Mouse (Mus musculus): ENCODE measurements around the gene Idua.
A peak's percentile ranks its signal among the peaks of the same experiment; 100 is the strongest.
"Not testable (repeated sequence)": the region's sequence is repeated elsewhere in the genome, so short reads cannot be mapped to it uniquely, and the experiment has no call there.

Idua gene

DNA sequence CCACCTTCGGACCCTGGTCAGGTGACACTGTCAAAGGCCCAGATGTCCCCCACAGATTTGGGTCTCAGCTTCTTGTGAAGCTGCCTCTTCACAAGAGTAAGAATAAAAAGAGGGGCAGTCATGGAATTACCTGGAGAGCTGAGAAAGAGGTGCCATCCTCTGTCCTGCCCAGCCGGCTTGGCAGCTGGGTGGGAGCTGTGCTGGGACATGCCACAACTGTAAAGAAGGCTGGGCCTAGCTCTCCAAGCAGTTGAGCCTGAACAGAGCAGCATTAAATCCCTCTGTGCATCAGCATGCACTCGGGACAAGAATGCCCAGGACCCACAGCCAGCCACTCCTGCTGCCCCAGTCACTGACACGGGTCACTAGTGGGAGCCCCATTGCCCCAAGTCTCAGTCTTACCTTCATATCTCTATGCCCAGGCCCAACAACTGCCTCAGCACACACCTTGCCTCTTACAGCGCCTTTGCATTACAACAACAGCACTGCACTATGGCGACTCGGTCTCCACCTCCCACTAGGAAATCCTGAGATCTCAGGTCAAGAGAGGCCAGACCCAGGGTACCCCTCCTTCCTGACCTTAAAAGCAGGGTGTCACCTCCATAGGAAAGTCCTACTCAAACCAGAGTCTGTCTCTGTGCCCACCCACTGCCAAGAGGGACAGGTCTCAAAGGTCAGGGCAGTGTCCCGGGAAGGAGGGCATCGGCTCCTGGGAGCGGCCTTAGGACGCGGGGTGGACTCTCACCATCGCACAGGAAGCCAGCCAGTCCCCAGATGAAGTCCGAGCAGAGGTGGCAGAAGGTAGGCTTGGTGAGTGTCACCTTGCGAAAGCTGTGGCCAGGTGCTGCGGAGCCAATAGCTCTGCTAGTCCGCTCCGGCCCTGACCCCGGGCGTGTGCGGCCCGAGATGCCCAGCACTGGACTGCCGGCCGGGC lies at the start of gene Idua:
Gene Idua, plus strand, starts transcription at position 634 of the 934 bp plus-strand sequence.
- no peak for DNase-seq (ENCODE audit: low spot score)

GRCm38 (mm10) chr5:108610426-108610825 lies 49.7 kb upstream of the Idua start:
- no peak for DNase-seq (ENCODE audit: low spot score)

- no peak for DNase-seq (ENCODE audit: low spot score)
Observed at GRCm38 (mm10) chr5:108621870-108622269, 38.3 kb upstream of the Idua start.

DNA sequence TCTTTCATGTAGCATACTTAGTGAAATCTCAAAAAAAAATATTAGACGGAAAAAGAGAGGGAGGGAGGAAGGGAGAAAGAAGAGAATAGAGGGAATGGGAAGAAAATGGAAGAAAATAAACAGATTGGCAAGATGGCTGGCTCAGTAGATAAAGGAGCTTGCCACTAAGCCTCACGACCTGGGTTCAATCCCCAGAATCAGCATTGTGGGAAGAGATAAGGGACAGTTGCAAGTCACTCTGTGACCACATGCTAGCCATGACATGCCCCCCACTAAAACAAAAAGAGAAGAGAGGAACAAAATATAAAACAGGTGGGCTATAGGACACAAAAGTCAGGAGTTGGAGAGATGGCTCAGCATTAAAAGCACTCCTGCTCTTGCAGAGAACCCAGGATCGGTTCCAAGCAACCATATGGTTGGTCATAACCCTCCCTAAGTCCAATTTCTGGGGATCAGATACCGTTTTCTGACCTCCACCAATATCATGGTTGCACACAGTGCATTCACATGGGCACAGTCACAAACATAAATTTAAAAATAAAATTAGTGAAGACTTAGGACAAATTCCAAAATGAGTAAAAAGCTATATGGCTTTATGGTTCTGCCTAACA lies 34.0 kb upstream of the Idua start:
- no peak for DNase-seq (ENCODE audit: low spot score)

DNA sequence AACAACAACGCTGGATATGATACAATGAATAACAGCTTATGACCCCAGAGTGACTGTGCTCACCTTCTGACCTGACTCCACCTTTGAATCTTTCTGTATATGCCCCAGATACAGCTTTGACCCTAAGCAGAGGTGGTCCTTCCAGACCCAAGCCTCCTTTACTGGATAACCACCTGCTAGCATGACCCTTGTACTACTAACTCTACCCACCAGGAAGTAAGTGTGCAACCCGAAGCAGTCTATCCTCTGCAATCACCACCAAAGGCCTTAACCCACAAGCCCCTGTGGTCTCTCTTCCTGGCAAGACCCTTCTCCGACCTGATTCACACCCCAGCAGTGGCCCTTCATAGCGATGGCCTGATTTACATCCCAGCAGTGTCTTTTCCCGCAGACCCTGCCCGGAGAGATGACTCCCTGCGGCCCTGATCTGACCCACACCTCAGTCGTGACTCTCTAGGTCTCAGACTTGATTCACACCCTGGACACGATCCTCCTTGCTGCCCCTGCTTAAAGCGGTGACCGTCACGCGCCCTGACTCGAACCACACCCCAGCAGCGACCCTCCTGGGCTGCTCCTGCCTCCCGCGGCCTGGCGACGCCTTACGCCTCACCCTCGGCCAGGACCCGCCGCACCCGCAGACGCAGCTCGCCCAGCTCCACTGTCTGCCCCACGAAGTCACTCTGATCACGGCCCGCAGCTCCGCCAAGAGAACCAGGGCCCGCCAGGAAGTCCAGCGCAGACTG lies 31.1 kb upstream of the Idua start:
- DNase-seq (ENCODE audit: low spot score), result no peak

GRCm38 (mm10) chr5:108629634-108630483 lies 30.3 kb upstream of the Idua start, which contains the start of the genes Gak and Tmem175:
TSS of gene Gak (minus strand) at chr5:108629755.
TSS of gene Tmem175 (plus strand) at chr5:108629770.
- peak; percentile 76 for DNase-seq (ENCODE audit: low spot score)

DNA sequence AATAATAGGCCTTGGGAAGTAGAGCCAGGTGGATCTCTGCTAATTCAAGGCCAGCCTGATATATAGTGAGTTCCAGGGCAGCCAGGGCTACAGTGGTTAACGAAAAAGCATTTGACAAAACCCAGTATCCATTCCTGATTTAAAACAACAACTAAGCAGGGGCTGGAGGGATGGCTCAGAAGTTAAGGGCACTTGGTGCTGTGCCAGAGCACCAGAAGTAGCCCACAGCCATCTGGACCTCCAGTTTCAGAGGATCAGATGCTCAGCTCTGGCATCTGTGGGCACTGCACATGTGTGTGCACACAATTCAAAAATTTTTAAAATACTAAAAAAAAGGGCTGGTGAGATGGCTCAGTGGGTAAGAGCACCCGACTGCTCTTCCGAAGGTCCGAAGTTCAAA lies 26.5 kb upstream of the Idua start:
- no peak for DNase-seq (ENCODE audit: low spot score)

DNA sequence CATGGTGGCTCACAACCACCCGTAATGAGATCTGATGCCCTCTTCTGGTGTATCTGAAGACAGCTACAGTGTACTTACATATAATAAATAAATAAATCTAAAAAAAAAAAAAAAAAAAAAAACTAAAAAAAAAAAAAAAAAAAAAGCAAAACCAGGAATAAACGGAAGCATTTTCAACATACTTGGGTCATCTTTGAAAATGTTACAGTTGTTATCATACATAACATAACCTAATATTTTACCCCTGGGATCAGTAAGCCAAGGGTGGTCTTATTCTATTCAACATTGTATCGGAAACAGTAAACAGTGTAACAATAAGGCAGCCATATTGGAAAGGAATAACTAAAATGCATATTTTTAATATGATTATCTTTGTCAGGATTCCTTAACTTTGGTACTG lies 26.0 kb upstream of the Idua start:
- DNase-seq (ENCODE audit: low spot score), result not testable (repeated sequence)

GRCm38 (mm10) chr5:108636172-108636571 lies 24.0 kb upstream of the Idua start:
- no peak for DNase-seq (ENCODE audit: low spot score)

- DNase-seq (ENCODE audit: low spot score), result no peak
Observed at GRCm38 (mm10) chr5:108643674-108644073, 16.5 kb upstream of the Idua start.

DNA sequence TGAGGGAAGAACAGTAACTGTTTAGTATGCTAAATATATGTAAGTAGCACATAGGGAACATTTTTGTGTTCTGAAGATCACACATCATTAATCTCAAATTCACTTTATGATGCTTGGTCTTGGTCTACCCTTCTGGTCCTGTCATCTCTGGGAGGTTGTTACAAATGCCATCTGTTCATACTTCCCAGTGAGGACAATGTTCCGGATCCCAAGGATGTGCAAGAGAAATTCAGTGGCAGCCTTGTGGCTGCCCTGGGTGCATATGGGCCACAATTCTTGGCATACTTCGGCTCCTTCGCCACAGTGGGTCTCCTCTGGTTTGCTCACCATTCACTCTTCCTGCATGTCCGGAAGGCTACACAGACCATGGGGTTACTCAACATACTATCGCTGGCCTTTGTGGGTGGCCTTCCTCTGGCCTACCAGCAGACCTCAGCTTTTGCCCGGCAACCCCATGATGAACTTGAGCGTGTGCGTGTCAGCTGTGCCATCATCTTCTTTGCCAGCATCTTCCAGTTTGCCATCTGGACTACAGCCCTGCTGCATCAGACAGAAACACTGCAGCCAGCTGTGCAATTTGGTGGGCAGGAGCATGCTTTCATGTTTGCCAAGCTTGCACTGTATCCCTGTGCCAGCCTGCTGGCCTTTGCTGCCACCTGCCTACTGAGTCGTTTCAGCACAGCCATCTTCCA lies 14.3 kb upstream of the Idua start:
- DNase-seq (ENCODE audit: low spot score), result no peak

DNA sequence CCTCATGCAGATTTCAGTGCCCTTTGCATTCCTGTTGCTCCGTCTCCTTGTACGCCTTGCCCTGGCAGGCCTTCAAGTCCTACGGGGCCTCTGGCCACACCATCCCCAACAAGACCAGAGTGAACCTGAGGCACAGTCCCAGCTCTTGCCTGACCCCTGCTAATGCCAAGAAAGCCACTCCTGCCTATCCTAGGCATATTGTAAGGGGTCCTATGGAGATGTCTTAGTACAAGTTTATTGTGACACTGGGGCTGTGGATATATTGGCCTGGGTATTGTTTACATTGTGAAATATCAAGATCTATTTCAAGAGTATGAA lies 13.8 kb upstream of the Idua start:
- DNase-seq (ENCODE audit: low spot score), result no peak

DNA sequence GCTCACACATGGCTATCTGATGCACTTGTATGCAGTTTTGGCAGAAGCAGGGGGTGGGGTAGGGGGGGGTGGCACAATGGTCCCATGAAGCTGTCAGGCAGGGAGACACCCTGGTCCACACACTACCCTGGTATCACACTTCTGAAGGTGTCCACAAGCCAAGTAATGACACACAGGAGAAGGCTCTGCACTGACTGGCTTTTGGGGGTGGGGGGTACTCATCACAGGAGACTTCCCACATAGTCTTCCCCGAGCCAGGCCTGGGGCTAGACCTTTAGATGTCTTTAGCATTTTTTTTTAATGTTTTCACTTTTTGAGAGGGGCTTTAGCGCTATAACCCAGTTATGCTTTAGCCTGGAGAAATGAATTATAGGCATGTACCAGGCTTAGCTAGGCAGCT lies 12.8 kb upstream of the Idua start:
- DNase-seq (ENCODE audit: low spot score), result no peak

DNA sequence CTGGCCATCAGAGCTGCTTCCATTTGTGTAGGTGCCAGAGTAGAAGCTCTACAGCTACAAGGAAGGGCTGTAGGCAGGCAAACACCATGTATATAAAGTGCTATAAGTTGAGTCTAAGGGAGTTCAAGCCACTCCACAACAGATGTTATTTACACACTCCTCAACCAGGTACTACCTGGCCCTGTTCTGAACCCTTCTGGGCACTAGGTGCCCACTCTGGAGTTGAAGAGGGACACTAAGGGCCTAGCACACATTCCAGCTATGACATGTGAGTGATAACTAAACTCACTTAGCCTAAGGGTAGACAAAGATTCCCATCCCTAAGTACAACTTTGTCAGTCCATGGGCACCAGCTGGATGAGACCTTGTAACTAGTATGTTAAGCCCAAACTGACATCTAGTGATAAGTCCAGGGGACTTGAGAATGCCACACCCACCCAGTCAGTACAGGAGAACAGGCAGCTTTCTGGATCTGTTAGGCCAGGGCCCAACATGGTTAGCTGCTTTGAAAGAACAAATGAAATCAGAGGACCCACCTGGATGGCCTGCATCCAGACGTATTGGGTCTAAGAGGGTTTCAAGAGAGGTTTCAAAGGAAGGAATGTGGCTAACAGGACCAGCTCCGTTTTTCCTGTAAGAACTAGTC lies 12.2 kb upstream of the Idua start:
- DNase-seq (ENCODE audit: low spot score), result no peak

GRCm38 (mm10) chr5:108648937-108649576 lies 11.1 kb upstream of the Idua start:
- DNase-seq (ENCODE audit: low spot score), result no peak

DNA sequence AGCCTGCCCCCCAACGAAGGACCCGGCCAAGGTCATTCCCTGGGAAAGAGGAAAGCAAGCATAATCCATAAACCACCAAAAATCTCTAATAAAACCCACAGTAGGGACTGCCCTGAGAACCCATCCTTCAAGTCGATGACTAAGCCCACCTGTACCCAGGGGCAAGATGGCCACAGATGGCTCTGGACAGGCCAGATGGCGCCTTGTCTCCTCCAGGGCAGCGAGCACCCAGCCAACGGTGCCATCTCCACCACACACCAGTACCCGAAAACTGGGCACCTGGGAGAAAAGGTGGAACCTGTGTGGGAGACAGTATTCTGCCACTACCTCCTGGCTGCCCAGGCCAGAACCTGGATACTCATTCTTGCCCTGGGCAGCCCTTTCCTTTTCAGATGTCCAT lies 9.8 kb upstream of the Idua start:
- DNase-seq (ENCODE audit: low spot score), result no peak

- DNase-seq (ENCODE audit: low spot score), result no peak
Observed at GRCm38 (mm10) chr5:108651136-108651720, 8.9 kb upstream of the Idua start.

GRCm38 (mm10) chr5:108651823-108652222 lies 8.3 kb upstream of the Idua start:
- DNase-seq (ENCODE audit: low spot score), result no peak

GRCm38 (mm10) chr5:108653341-108653740 lies 6.8 kb upstream of the Idua start:
- DNase-seq (ENCODE audit: low spot score), result no peak
